Mouse (Mus musculus) hindbrain, embryonic 14.5 days (tissue): ENCODE results near the gene Pafah1b1. TPM values are rescaled to one million over a fixed set of nuclear protein-coding genes. Genes with fewer than 3 reads are reported as not detected.
A peak's percentile ranks its signal among the peaks of the same experiment; 100 is the strongest.

ENCODE experiments used
- ATAC-seq: fragments of 200-750 bp; cut with Nextera tagmentation; 2 replicates; pipeline ENCODE4 v1.8.0; 2017; ENCODE audit warnings: moderate number of reproducible peaks, mild to moderate bottlenecking, moderate TSS enrichment, moderate library complexity; ENCODE audit not compliant: low FRiP score
- DNase-seq: peaks from one replicate; pipeline ENCODE4 v3.0.0-alpha.2; 2015; ENCODE audit warnings: low spot score
- H3K27ac ChIP-seq: fragments of 300-500 bp; sonication (generic); 2 replicates; pipeline ENCODE4 v1.5.1; 2014; ENCODE audit warnings: mild to moderate bottlenecking, moderate library complexity
- H3K27me3 ChIP-seq: fragments of 300-500 bp; sonication (generic); 2 replicates; pipeline ENCODE4 v1.6.1; 2014; ENCODE audit warnings: mild to moderate bottlenecking, low read length, mixed read lengths; ENCODE audit not compliant: control insufficient read depth, insufficient read depth
- H3K36me3 ChIP-seq: fragments of 300-500 bp; sonication (generic); replicated peaks from 2 replicates; pipeline ENCODE4 v1.6.1; 2014; ENCODE audit not compliant: control insufficient read depth, insufficient read depth
- H3K4me1 ChIP-seq: fragments of 300-500 bp; sonication (generic); replicated peaks from 2 replicates; pipeline ENCODE4 v1.6.1; 2014; ENCODE audit warnings: antibody characterized with exemption, low read length, mixed read lengths; ENCODE audit not compliant: control insufficient read depth, insufficient read depth
- H3K4me2 ChIP-seq: fragments of 300-500 bp; sonication (generic); replicated peaks from 2 replicates; pipeline ENCODE4 v1.6.1; 2014; ENCODE audit warnings: mild to moderate bottlenecking, moderate library complexity
- H3K4me3 ChIP-seq: fragments of 300-500 bp; sonication (generic); replicated peaks from 2 replicates; pipeline ENCODE4 v1.5.1; 2014; ENCODE audit warnings: mild to moderate bottlenecking, low read length
- H3K9ac ChIP-seq: fragments of 300-500 bp; sonication (generic); 2 replicates; pipeline ENCODE4 v1.6.1; 2014
- H3K9me3 ChIP-seq: fragments of 300-500 bp; sonication (generic); 2 replicates; pipeline ENCODE4 v1.6.1; 2016; ENCODE audit warnings: low read length; ENCODE audit not compliant: control insufficient read depth
- WGBS: fragments of 180-500 bp; shearing (Covaris S2); extraction: QIAGEN DNeasy Blood & Tissue Kit; methylation state at CpG from one replicate; pipeline ENCODE4 v1.1.7; 2014; 5-methylcytosine and 5-hydroxymethylcytosine counted together
- polyA plus RNA-seq: library from polyadenylated mRNA; unstranded; fragments of >200 nt; fragmentation: Nextera tagmentation; extraction: Ambion mirVana; gene quantifications from 2 replicates; pipeline ENCODE4 v1.2.1, GENCODE M21; 2014

Pafah1b1 gene
- polyA plus RNA-seq, 1 experiment from 2014 or later = 111 TPM

GRCm38 (mm10) chr11:74723357-74724234 lies 874 bp downstream of the Pafah1b1 start:
- no peaks in the 10 kb centered on the region for H3K9me3 ChIP-seq
- peak overlapping the region; percentile 90 for H3K9ac ChIP-seq
- H3K4me2 ChIP-seq = peak overlapping the region; percentile 94
- WGBS = 1% methylated on average over 44 of the region's 75 CpGs
- no peaks in the 10 kb centered on the region for H3K27me3 ChIP-seq
- ATAC-seq = peak; percentile 84
- peak overlapping the region; percentile 77 for H3K4me3 ChIP-seq
- peaks cover 24% of the 10 kb centered on the region for H3K4me1 ChIP-seq
- H3K27ac ChIP-seq = peak overlapping the region; percentile 99
- DNase-seq = peak; percentile 83
- H3K36me3 ChIP-seq = no peaks in the 10 kb centered on the region

GRCm38 (mm10) chr11:74721971-74722370 lies 2.5 kb downstream of the Pafah1b1 start:
- no peaks in the 10 kb centered on the region for H3K9me3 ChIP-seq
- no peak overlapping the region for H3K27ac ChIP-seq
- DNase-seq = no peak
- H3K27me3 ChIP-seq = no peaks in the 10 kb centered on the region
- ATAC-seq = no peak
- no peaks in the 10 kb centered on the region for H3K36me3 ChIP-seq
- peak overlapping the region; percentile 77 for H3K4me3 ChIP-seq
- peak overlapping the region; percentile 94 for H3K4me2 ChIP-seq
- 37% methylated on average over 3 of the region's 3 CpGs for WGBS
- H3K4me1 ChIP-seq = peaks cover 24% of the 10 kb centered on the region
- H3K9ac ChIP-seq = peak overlapping the region; percentile 90

- Histone ChIP-seq H3K4me1 (peaks cover 24% of the 10 kb centered on the region), H3K36me3 (no peaks in the 10 kb centered on the region), H3K4me3 (no peak overlapping the region; the same call in 1 of the 2 replicates), H3K4me2 (peak overlapping the region; percentile 94), H3K27me3 (no peaks in the 10 kb centered on the region), H3K27ac (no peak overlapping the region), H3K9ac (no peak overlapping the region), H3K9me3 (no peaks in the 10 kb centered on the region)
- WGBS = 71% methylated on average over 2 of the region's 2 CpGs
- ATAC-seq = no peak
- DNase-seq = no peak
Measured at GRCm38 (mm10) chr11:74721141-74721540, 3.3 kb downstream of the Pafah1b1 start.

- DNase-seq = no peak
Measured at GRCm38 (mm10) chr11:74720668-74721067, 3.8 kb downstream of the Pafah1b1 start.

GRCm38 (mm10) chr11:74715971-74716525 lies 8.4 kb downstream of the Pafah1b1 start:
- no peaks in the 10 kb centered on the region for H3K27me3 ChIP-seq
- no peak overlapping the region for H3K4me3 ChIP-seq
- no peak overlapping the region for H3K27ac ChIP-seq
- DNase-seq = no peak
- 93% methylated on average over 3 of the region's 3 CpGs for WGBS
- no peak overlapping the region for H3K9ac ChIP-seq
- 0 out of 2 replicates have a peak, but pooled peaks cover 3% of the 10 kb centered on the region for H3K36me3 ChIP-seq
- H3K9me3 ChIP-seq = no peaks in the 10 kb centered on the region
- H3K4me1 ChIP-seq = peaks cover 12% of the 10 kb centered on the region
- no peak for ATAC-seq
- no peak overlapping the region for H3K4me2 ChIP-seq

More at GRCm38 (mm10) chr11:74720668-74721067, 3.8 kb downstream of the Pafah1b1 start:
- no peak overlapping the region for H3K4me3 ChIP-seq
- H3K9me3 ChIP-seq = no peaks in the 10 kb centered on the region
- no peak for ATAC-seq
- H3K4me1 ChIP-seq = peaks cover 24% of the 10 kb centered on the region
- no peak overlapping the region for H3K27ac ChIP-seq
- peak overlapping the region; percentile 5; the same call in 1 of the 2 replicates for H3K9ac ChIP-seq
- 79% methylated on average over 1 of the region's 1 CpGs for WGBS
- H3K27me3 ChIP-seq = no peaks in the 10 kb centered on the region
- H3K4me2 ChIP-seq = peak overlapping the region; percentile 94
- H3K36me3 ChIP-seq = no peaks in the 10 kb centered on the region

- Histone ChIP-seq H3K9me3 (no peaks in the 10 kb centered on the region), H3K27me3 (no peaks in the 10 kb centered on the region), H3K4me1 (no peaks in the 10 kb centered on the region; the same call in 1 of the 2 replicates), H3K4me2 (no peak overlapping the region), H3K4me3 (no peak overlapping the region), H3K36me3 (0 out of 2 replicates have a peak, but pooled peaks cover 3% of the 10 kb centered on the region), H3K9ac (no peak overlapping the region), H3K27ac (no peak overlapping the region)
- ATAC-seq (no peak), DNase-seq (no peak)
- 91% methylated on average over 1 of the region's 1 CpGs for WGBS
Measured at GRCm38 (mm10) chr11:74710671-74711070, 13.8 kb downstream of the Pafah1b1 start.

GRCm38 (mm10) chr11:74708781-74709180 lies 15.7 kb downstream of the Pafah1b1 start:
- H3K9ac ChIP-seq = no peak overlapping the region
- H3K27me3 ChIP-seq = no peaks in the 10 kb centered on the region
- H3K4me2 ChIP-seq = no peak overlapping the region
- ATAC-seq = no peak
- no peaks in the 10 kb centered on the region; the same call in 1 of the 2 replicates for H3K4me1 ChIP-seq
- 84% methylated on average over 1 of the region's 1 CpGs for WGBS
- no peak overlapping the region for H3K4me3 ChIP-seq
- no peaks in the 10 kb centered on the region for H3K9me3 ChIP-seq
- 0 out of 2 replicates have a peak, but pooled peaks cover 3% of the 10 kb centered on the region for H3K36me3 ChIP-seq
- DNase-seq = no peak
- no peak overlapping the region for H3K27ac ChIP-seq

GRCm38 (mm10) chr11:74704068-74704467 lies 20.4 kb downstream of the Pafah1b1 start:
- Histone ChIP-seq H3K27ac (no peak overlapping the region), H3K4me2 (no peak overlapping the region), H3K4me3 (no peak overlapping the region), H3K4me1 (no peaks in the 10 kb centered on the region; the same call in 1 of the 2 replicates), H3K27me3 (no peaks in the 10 kb centered on the region), H3K9me3 (no peaks in the 10 kb centered on the region), H3K36me3 (peaks cover 2% of the 10 kb centered on the region), H3K9ac (no peak overlapping the region)
- ATAC-seq (no peak), DNase-seq (no peak)
- 98% methylated on average over 2 of the region's 2 CpGs for WGBS

GRCm38 (mm10) chr11:74699505-74699904 lies 25.0 kb downstream of the Pafah1b1 start:
- no peak overlapping the region for H3K27ac ChIP-seq
- DNase-seq (no peak), ATAC-seq (no peak)
- no peaks in the 10 kb centered on the region for H3K27me3 ChIP-seq
- peaks cover 40% of the 10 kb centered on the region for H3K36me3 ChIP-seq
- H3K9me3 ChIP-seq = no peaks in the 10 kb centered on the region
- H3K4me1 ChIP-seq = no peaks in the 10 kb centered on the region
- 100% methylated on average over 2 of the region's 2 CpGs for WGBS
- H3K9ac ChIP-seq = no peak overlapping the region
- H3K4me3 ChIP-seq = no peak overlapping the region
- no peak overlapping the region for H3K4me2 ChIP-seq
